Comparison of ENCODE assay signal across 7 mouse cellular contexts in the genomic region with DNA sequence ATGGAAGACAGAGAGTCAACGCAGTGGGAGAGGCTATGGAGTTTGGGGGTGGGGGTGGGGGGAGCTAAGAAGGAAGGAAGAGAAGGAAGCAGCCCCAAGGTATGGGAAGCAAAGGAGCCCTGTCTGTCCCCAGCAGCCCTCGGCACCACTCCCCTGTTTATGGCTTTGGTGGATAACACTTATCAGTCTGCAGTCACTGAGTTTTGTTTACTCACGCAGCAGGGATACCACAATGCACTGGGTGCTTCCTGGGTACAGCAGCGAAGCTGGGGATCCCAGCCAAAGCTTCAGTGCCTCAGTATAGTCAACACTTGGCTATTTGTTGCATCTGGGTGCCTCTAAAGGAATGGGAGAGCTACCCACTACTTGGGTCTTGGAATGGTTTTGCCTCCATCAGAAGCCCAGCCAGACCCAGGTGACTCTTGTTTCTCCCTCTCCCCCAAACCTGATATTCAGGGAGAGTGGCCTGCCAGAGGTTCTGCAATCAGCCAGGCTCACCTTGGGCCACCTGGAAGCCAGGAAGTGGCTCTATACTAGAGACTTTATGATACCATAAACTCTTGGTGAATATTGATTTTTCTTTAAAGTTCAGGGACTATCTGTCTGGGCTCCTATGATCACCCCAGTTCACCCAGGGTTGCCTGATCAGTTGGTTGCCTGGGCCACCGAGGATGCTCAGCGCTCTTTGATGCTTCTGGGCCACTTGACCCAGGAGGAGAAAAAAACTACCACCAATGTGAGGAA.
"Had no signal": no experiment of that assay in that cellular context is flagged by ENCODE, and none has a peak within 500 bp of the region (broad histone marks: within the 10 kb centered on the region; RNA-seq: fewer than 3 reads in every experiment).

No protein-coding gene starts in this region.

- H3K36me3 ChIP-seq: limb, embryonic 10.5 days; midbrain, embryonic 12.5 days had no signal

- DNase-seq: kidney, postnatal 36 days; right cerebral cortex, postnatal 14 days; thymus, adult 2 months; thymus, postnatal 25 days had no signal

- H3K9me3 ChIP-seq: limb, embryonic 10.5 days; midbrain, embryonic 12.5 days had no signal

- H3K4me2 ChIP-seq: midbrain, embryonic 12.5 days had no signal

- H3K27ac ChIP-seq: limb, embryonic 10.5 days; midbrain, embryonic 12.5 days had no signal

- H3K9ac ChIP-seq: midbrain, embryonic 12.5 days had no signal

- ATAC-seq: midbrain, embryonic 16.5 days had no signal

- H3K4me3 ChIP-seq: limb, embryonic 10.5 days; midbrain, embryonic 12.5 days had no signal
